Mouse (Mus musculus) R1 (cell line): ENCODE measurements around the gene Gm45785.

Experiments
- DNase-seq: peaks from one replicate; pipeline ENCODE4 v3.0.0-alpha.2; 2018; ENCODE audit warnings: low read depth, low spot score

The Gm45785 gene

DNA sequence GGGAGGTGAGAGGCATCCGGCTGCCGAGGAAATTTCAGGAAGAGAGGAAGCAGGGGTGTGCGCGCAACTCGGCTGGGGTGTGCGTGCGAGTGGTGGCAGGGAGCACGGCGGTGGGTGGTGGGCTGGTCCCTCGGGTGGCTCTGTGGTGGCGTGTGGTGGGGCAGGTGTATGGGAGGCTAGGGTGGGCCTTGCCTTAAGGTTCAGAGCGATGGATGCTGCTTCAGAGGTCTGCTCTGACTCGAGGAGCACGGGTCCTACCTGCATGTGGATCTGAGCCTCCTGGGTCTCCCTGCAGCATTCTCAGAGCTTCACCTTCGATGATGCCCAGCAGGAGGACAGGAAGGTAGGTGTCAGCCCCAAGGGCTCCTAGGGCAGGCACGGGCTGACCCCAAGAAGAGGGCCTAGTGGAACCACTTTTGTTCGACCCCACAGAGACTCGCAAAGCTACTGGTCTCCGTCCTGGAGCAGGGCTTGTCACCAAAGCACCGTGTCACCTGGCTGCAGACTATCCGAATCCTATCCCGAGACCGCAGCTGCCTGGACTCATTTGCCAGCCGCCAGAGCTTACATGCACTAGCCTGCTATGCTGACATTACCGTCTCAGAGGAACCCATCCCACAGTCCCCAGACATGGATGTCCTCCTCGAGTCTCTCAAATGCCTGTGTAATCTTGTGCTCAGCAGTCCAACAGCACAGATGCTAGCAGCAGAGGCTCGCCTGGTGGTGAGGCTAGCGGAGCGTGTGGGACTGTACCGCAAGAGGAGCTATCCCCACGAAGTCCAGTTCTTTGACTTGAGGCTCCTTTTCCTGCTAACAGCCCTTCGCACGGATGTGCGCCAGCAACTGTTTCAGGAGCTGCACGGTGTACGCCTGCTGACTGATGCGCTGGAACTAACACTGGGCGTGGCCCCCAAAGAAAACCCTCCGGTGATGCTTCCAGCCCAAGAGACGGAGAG is 1.7 kb upstream of the Gm45785 start, which contains the start of gene Bet1l:
Gene Bet1l, minus strand, starts transcription at position 28 of the 956 bp plus-strand sequence.
- DNase-seq, result peak; percentile 33

DNA sequence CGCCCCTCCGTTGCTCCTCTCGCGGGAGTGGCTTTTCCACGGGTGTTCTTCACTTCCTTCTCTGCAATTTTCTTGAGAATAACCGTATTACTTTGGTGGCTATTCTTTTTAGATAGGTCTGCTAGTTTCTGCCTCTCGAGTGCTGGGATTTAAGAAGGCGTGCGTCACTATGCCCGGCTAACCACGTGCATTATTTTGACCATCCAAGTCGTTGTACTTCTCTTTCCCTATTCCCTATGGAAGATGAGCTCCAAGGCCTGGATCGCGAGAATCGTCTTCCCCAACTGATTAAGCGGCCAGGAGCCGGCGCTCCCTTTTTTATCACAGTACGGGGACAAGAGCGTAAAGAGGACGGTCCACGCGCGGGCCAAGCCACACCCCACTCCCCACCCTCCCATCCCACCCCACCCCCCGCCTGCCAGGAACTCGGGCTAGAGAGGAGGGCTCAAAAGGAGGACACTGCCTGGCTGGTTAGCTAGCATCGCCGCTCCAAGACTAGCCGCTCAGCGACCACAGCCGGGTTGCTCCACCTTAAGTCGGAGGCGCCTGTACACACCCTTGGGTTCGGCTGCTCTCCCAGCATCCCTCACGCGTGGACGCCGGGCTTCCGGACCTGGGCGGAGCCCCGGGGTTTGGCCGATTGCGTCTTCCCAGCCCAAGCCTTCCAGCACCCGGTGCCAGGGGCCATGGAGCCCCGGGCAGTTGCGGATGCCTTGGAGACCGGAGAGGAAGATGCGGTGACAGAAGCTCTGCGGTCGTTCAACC is 836 bp upstream of the Gm45785 start, which contains the start of gene Ric8a:
Gene Ric8a, plus strand, starts transcription at position 173 of the 765 bp plus-strand sequence.
- DNase-seq, result peak; percentile 88

DNA sequence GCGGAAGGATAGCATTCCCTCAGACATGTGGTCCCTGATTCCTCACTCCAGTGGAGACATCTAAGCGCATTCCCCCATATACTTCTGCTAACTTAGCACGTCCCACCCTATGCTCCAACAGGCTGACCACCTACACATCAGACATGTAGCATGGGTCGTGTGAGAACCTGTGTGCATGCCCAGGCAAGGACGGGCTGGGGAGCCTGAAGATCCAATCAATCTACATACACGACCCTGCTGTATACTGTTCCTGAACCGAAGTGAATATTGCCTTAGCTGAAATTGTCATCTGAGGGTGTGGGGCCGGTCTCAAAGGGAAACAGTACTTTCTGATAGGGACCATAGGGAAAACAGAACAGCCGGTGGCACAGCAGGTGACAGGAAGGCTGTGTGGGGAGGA is 950 bp downstream of the Gm45785 start:
- DNase-seq, result no peak

DNA sequence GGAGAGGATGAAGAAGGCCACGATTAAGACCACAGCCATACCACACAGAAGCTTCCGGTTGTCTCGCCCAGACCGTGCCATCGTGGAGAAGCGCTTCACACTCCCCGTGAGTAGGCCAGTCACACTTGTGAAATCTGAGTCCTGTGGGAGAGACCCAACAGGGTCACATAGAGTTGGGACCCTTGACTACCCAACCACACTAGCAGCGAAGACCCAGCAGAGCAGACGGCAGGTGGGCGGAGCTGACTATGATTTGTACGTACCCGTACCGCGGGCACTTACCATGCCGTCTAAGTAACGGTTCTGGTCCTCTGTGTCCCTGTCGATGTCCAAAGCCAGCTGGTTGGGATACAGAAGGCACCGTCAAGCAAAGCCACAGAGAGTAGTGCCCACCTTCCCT is 1.6 kb downstream of the Gm45785 start:
- DNase-seq, result no peak

DNA sequence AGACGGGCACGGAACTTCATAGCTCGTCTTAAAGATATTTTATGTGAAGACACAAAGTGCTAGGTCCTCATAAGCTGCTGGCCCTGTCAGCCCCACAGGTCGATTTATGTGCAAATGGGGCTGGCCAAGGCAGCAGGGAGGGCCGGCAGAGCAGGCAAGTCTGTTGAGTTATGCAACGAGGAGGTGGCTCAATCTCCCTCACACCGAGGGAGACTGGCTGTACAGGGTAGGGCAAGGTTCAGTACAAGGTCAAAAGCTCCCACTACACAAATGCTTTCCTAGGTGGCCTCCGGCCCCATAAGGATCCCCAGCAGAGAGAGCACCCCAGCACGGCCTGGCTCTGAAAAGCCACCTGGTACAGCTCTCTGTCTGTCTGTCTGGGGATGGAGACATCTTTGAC is 2.7 kb downstream of the Gm45785 start:
- DNase-seq, result peak; percentile 55

DNA sequence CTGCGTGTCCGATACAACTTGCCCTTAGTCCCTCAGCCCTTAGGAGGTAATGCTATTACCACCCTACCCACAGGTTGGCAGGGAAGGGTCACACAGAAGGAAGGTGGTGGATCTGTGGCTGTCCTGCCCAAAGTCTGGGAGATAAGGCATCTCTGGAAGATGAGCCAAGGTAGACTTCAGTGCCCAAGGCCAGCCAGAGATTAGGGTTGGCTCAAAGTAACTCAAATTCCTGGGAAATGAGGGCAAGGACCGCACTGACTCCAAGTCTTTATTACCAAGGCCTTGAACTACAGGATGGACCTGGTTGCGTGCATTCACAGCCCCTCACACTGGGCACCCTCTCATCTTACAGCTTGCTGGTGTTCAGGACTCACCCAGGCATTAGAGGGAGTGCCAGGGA is 4.2 kb downstream of the Gm45785 start:
- no peak for DNase-seq

DNA sequence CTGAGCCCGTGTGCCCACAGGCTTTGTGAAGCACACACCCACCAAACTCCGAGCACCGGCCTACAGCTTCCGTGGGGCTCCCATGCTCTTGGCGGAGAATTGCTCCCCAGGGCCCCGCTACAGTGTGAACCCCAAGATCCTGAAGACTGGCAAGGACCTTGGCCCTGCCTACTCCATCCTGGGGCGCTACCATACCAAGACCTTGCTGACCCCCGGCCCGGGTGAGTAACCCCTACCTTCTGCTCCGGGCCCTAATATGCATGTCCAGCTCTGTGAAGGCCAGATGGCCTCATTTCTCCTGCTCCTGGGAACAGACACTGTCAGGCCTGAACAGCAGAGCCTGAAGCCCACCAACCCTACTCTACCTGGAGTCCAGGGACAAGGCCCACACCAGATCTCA is 7.5 kb downstream of the Gm45785 start:
- no peak for DNase-seq

DNA sequence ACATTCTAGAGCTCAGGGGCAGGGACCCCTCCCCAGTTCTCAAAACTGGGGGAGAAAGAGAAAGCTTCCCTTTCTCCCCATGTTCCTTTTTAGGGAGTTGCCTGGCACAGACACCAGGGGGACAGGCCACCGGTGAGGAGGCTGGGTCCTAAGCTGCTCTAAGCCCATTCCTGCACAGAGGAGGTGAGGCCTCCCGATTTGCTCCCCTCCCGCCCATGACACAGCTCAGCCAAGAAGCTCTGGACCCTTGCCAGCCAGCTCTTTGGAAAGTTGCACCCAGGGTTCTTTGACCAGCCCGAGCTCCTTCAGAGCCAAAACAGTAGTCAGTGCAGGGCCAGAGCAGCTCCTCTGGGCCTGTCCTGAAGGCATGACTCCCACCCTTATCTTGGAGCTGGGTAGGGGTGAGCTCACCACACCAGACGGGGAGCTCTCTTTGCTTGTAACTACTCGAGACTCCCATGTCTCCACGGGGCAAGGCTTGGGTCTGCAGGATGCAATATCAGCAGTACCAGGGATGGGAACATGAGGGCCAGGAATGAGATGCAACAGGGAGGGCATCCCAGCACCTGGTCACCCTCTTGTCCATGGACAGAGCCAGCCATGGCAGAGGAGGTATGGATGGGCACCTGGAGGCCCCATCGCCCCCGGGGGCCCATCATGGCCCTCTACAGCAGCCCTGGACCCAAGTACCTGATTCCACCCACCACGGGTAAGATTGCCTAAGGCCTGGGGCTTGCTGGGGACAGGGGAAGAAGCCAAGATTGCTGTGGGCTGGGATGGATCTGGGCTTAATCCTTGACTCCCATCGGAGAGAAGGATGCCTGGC is 8.2 kb downstream of the Gm45785 start, which contains the start of gene Odf3:
Gene Odf3, plus strand, starts transcription at position 51 of the 826 bp plus-strand sequence.
- no peak for DNase-seq

DNA sequence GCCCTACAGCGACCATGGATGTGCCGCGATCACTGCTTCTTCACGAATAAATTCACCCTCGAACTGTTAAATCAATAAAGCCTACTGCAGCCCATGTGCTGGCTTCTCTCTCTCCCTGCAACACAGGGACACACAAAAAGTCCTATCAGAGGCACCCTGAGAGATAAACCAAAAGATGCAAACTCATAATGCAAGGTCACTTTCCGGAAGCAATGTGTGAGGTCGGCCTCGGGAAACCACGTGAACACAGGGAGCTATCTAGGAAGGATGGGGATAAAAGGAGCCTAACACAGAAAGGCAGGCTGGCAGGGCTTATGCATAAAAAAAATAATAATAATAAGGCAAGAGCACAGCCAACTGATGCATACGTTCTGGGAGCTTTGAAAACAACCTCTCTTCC is 9.5 kb downstream of the Gm45785 start:
- no peak for DNase-seq

DNA sequence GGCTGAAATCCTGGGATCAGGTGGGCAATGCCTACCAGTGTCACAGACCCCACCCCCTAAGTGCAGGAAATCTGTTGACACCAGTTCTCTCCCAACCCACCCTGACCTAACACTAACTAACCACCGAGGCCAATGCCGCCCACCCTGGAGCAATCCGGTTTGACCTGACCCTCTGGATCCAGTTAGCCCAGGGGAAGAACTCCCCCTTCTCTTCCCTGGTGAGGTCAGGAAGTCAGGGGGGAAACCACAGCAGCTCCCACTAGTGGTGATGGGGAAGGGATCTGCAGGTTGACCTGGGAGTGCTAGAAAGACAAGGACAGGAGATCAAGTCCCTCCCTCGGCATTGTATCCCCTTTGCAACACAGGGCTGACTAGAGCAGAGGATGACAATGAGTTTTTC is 10.4 kb downstream of the Gm45785 start:
- DNase-seq, result peak; percentile 62

DNA sequence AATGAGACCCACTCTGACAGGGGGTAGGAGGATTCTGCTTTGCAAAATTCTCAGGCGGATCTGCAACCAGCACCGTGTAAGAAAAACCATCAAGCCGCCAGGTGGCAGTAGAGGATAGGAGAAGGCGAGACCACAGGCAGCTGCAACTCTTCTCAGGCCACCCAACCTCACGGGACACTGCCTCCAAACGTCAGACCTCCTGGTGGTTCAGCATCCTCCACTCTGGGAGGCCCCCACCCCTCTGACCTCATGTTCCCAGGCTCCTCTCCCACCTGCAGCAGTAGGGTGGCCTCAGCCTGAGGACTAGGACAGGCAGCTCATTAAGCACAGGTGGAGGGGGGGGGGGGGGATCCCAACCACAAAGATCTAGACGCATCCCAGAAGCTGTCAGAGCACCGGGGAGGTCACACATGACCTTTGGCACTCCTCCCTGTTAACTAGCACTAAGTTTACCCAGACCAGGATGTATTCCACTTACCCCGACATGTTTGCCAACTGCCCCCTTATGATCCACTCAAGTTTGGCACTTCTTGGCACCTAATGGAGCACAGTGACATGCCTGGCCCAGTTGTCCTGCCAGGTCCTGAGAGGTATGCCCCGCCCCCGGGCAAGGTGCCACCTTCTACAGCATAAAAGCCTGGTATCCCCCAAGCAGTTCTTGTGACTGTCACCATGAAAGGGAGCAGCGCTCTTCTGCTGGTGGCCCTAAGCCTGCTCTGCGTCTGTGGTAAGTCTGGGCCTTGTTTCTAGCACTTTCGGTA is 11.0 kb downstream of the Gm45785 start, which contains the start of gene Scgb1c1:
Gene Scgb1c1, plus strand, starts transcription at position 643 of the 761 bp plus-strand sequence.
- DNase-seq, result peak; percentile 88

DNA sequence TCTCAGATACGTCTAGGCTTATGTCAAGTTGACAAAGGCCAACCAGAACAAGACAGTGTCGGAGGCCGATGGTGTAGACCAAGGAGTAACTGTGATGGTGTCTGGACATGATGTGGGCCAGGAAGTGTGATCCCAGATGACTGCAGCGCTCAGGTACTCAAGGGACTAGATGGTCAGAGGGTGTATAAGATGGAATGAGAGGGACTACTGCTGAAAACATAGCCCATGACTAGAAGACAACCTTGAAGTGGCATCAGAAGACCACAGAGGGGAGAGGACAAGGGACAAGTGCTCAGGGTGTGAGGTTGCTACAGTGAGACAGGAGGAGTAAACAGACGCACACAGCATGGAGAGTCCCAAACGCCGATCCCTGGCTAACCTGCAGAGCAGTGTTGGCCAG is 12.3 kb downstream of the Gm45785 start:
- no peak for DNase-seq

DNA sequence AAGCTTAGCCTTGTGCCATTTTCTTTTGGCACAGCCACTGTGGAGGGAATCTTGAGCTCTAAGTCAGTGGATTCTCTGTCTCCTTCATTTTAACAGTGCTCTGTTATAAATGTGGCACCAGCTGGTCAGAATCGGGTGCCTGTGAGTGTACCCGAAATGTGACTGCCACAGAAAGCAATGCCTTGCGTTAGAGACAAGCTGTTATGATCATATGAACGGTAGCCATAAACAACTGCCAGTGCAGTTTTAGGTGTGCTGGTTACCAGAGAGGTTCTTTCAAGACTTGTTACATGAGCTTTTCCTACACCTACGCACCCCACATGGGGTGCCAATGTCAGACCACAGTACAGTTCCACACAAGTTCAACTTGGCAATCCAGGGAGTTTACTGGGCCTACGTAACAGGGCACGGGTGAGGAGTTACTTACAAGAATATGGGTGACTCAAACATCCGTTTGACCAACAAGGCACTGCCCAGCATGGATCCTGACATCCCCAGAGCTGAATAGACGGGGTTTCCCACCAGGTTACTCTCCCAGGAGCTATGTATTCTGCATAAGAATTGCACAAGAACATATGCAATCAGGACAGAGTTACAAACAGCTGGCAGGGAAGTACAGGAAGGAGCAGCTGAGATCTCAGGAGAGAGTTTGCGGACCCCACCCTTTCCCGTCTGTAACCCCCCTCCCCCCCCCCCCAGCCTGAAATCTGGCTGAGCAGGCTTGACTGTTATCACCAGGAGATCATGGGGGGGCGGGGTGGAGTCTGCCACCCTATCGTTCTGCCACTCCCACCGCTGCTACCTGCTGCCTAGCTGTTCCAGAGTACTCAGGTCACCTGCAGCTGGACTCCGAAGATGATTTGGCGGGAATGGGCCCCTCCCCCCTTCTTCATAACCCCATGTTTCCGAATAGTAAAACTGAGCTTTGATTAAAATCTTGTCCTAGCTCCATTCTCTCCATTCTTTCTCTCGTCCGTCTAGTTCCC is 15.1 kb downstream of the Gm45785 start:
- peak; percentile 94 for DNase-seq

DNA sequence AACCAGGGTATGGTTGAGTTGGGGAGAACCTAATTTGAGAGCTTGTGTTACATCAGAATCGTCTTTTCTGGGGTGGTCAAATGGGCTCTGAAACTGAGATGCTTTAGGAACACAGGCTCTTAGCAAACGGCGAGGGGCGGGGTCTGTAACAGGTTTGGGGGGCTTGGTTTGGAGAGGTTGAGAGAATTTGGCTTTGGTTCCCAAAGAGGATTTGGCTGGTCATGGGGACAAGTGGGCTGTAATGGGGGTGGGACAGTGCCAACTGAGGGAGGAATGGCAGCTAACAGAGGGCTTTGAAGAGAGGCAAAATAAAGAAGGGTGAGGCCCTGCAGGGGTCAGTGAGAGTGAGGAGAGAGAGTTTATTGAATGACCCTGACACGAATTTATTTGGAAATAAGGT is 16.6 kb downstream of the Gm45785 start:
- DNase-seq, result no peak

DNA sequence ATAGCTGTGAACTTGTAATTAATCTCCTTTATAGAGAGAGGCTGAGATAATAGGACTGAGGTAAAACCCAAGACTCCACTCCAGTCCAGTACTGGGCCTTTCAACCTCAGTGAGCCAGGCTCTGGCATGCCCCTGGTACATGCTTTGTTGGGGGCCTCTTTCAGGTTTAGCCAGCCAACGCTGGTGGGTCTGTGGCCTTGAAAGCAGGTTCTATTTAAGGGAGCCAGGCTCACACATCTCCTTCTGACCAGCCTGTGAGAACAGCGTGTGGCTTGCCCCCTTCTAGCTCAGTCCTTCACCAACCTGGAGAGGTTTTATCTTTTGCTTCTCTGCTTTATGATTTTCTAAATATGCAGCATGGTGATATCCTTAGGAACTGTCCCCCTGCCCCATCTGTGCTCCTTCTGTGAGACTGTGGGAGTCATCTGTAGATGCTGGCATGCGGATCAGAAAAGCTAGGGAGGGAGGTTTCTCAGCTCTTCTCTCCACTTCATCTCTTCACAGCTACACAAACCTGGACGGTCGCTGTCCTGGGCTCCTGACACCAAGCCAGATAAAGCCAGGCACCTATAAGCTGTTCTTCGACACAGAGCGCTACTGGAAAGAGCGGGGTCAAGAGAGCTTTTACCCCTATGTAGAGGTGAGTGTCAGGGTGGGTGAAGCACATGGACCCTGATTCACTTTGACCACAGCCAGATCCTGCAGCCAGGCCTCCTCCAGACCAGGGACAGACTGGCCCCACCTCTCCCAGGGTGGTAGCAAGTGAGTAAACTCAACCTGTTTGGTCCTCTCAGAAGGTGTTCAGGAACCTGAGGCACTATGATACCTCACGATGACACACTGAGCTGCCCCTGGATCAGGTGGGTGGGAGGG is 19.7 kb downstream of the Gm45785 start:
- DNase-seq, result no peak

DNA sequence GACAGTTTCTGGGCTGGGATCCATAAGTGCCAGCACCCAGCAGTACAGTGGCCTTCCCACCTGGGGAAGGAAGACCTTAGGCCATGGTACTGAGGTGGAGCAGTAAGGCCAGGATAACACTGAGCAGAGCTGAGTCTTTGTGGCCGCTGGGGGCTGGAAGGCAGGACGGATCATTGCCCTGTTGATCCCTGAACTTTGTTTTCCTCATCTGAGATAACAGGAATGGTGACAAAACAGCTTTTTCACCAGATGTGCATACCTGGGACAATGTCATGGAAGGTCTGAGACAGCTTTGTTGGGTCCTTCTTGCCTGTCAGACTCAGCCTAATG is 20.4 kb downstream of the Gm45785 start:
- no peak for DNase-seq

DNA sequence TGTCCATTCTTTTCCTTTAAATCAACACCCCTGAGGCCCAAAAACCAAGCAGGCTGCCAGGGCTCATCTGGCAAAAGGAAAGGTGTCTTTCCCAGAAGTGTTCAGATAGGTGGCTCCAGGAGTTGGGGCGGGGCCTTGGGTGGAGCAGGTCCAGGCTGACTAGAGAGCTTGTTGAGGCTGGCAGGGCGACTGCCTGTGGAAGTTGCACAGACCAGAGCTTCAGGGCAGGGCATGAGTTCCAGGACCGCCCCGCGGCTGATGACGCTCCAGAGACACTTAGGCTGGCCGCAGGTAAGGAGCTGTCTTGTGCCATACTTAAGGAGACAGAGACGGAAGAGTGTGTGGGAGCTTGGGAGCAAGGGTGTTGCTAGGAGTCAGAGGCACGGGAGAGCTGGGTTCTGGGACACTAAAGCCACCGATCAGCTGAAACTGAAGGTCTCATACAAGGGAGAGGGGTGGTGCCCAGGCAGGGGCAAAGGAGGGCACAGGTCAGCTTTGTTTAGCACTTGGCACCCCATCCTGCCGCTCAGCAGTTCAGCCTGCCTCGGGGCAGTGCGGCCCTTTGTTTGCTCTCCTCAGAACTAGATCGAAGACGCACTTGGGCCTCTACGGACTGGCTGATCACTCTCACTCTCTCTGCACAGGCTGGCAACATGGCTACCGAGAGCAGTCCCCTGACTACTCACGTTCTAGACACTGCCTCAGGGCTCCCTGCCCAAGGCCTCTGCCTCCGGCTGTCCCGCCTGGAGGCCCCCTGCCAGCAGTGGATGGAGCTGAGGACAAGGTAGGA is 21.0 kb downstream of the Gm45785 start, which contains the start of gene Urah:
Gene Urah, plus strand, starts transcription at position 51 of the 790 bp plus-strand sequence.
- DNase-seq, result peak; percentile 74

DNA sequence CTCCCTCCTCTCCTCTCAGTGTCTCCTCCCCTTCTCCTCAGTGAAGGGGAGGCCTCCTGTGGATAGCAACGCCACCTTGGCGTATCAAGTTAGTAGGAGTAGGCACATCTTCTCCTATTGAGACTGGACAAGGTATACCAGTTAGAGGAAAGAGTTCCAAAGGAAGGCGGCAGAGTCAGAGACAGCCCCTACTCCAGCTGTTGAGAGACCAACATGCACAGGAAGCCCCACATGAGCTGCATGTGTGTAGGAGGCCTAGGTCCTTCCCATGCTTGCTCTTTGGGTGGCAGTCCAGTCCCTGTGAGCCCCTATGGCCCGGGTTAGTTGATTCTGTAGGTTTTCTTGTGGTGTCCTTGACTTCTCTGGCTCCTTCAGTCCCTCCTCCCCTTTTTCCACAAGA is 22.8 kb downstream of the Gm45785 start:
- DNase-seq, result no peak
